Mouse (Mus musculus) CH12.LX (cell line): Measurements from ENCODE around the gene Tmem72.

Experiments used
- CTCF ChIP-seq, 2 experiments: IDR thresholded peaks in 1 of 2; conservative IDR thresholded peaks in 1 of 2; 2 replicates each; pipeline ENCODE4 v1.5.1; 2011 to 2012; ENCODE audit warnings: low read depth in 2 of 2, low read length in 2 of 2, improper control_type of control experiment in 1 of 2, inconsistent platforms in 1 of 2, mild to moderate bottlenecking in 1 of 2, moderate library complexity in 1 of 2
- MYC ChIP-seq: IDR thresholded peaks from 2 replicates; pipeline ENCODE4 v1.6.1; 2011; ENCODE audit warnings: low read depth, mild to moderate bottlenecking, improper control_type of control experiment, low read length
- RCOR1 ChIP-seq: conservative IDR thresholded peaks from 2 replicates; pipeline ENCODE4 v1.6.1; 2012; ENCODE audit warnings: low read depth, mild to moderate bottlenecking, inconsistent platforms, low read length, improper control_type of control experiment
- SMC3 ChIP-seq: IDR thresholded peaks from 2 replicates; pipeline ENCODE4 v1.6.1; 2011; ENCODE audit warnings: low read depth, low read length, improper control_type of control experiment

- TF ChIP-seq CTCF (conservative IDR thresholded peaks at IDR 0.05 in 1 of 2, IDR thresholded peaks at IDR 0.05 in 1 of 2; ENCODE audit: low read depth in 2 of 2, low read length in 2 of 2) (no peak), MYC (no peak), SMC3 (no peak), RCOR1 (no peak)
These were observed 4.2 kb downstream of the Tmem72 start for GRCm38 (mm10) chr6:116712503-116712902.
